Mouse (Mus musculus): ENCODE results near the gene Ssc5d.

Gene Ssc5d

DNA sequence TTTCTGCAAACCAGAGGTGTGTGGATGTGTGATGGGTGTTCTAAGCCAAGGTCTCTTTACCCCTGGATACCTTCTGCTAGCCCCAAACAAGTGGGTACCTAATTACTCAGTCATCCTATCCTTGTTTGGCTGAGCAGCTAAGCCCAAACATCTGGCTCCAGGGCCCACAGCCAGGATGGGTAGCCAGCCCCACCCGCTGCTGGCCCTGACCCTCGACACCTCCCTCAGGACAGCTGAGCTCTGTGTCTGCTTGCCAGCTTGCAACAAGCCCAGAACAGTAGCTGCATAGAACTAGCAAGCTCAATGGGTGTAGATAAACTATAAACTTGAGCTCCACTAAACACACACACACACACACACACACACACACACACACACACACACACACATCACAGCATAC lies 22.3 kb downstream of the Ssc5d start:
- DNase-seq (ENCODE audit: extremely low read depth, low read depth): no peak

- DNase-seq (ENCODE audit: extremely low read depth, low read depth): no peak
Measured at GRCm38 (mm10) chr7:4948386-4948785, 22.8 kb downstream of the Ssc5d start.

- no peak for DNase-seq (ENCODE audit: extremely low read depth, low read depth)
Measured at GRCm38 (mm10) chr7:4950561-4951342, 25.2 kb downstream of the Ssc5d start.

DNA sequence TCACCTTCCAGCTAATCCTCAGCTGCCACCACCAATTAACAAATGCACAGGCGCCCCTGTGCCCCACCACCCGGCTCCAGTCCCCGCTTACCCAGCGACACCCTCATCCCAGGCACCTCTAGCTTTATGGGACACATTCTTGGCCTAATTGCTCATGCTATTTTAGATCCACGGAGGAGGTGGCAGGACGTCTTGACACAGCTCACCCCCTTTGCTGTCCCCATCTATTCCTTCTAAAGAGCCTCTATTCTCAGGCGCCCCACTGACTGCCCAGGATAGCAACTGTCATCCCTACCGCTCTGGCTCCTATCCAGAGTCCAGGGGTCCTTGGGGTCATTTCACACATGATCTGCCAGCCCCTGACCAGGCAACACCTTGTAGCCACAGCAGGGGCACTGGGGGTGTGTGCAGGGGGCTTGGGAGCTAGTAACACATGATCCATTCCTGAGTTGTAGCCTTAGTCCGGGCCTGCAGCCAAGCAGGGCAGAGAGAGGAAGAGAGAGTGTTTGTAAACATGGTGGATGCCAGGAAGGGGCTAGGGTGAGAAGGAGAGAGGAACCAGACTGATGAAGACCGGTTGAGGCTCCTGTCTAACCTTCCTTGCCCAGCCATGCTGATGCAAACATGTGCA lies 28.3 kb downstream of the Ssc5d start:
- DNase-seq (ENCODE audit: extremely low read depth, low read depth): no peak

- DNase-seq (ENCODE audit: extremely low read depth, low read depth): no peak
Measured at GRCm38 (mm10) chr7:4957361-4957760, 31.8 kb downstream of the Ssc5d start.

DNA sequence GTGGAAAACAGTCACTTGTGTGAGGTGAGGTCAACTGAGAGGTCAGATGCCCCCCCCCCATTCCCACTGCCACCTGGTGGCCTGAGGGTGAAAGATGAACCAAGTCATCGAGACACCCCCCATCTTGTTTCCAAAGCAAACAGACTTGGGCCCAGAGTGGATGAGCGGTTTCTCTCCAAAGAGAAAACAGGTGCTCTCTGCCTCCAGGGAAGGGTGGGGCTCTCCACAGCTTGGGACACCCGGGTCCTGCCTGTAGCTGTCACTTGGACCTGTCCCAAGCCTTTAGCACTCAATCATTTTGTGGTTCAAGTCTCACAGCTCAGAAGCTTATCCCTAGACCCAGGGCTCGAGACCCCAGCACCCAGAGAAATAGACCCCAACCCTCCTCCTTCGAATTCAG lies 37.9 kb downstream of the Ssc5d start:
- DNase-seq (ENCODE audit: extremely low read depth, low read depth): no peak

DNA sequence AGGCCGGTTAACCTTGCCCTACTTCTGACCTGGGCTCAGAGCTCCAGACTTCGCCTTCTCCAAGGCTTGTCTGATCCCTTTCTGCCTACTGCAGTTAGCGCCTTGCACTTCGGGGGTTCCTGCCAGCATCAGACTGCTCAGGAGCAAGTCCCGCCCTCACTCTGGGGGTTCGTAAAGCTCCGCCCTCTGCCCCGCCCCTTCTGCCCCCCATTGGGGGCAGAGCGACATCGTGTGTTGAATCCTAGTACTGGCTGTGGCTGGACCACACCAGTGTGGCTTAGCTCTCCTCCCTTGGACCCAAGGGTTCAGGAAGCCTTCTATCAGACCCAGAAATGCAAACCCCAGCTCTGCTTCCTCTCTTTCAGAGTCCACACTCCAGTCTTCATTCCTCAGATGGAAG lies 38.7 kb downstream of the Ssc5d start, which contains the start of gene Sbk2:
TSS of gene Sbk2 (minus strand) at position 135 of the 400 bp plus-strand sequence.
- DNase-seq (ENCODE audit: extremely low read depth, low read depth): no peak

GRCm38 (mm10) chr7:4964988-4965387 lies 39.4 kb downstream of the Ssc5d start:
- DNase-seq (ENCODE audit: extremely low read depth, low read depth): no peak

GRCm38 (mm10) chr7:4971068-4971467 lies 45.5 kb downstream of the Ssc5d start, which contains the start of gene Sbk3:
Gene Sbk3 (minus strand): TSS chr7:4971168.
- DNase-seq (ENCODE audit: extremely low read depth, low read depth): no peak

- no peak for DNase-seq (ENCODE audit: extremely low read depth, low read depth)
Measured at GRCm38 (mm10) chr7:4971710-4972109, 46.1 kb downstream of the Ssc5d start.

- no peak for DNase-seq (ENCODE audit: extremely low read depth, low read depth)
Measured at GRCm38 (mm10) chr7:4972321-4973047, 46.9 kb downstream of the Ssc5d start.

GRCm38 (mm10) chr7:4975455-4975854 lies 49.9 kb downstream of the Ssc5d start:
- no peak for DNase-seq (ENCODE audit: extremely low read depth, low read depth)

DNA sequence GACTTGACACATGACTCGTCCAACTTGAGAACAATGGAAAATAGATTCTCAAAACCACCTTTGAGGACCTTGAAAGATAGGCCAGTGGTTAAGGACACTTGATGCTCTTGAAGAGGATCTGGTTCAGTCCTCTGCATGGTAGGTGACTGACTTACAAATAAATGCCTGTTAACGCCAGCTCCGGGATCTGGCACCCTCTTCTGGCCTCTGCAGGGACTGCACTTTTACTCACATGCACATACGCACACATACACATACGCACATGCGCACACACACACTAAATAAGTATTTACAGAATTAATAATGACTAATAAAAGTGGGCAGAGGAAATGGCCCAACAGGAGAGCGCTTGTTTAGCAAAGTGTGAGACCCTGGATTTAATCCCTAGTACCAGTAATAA lies 51.2 kb downstream of the Ssc5d start:
- no peak for DNase-seq (ENCODE audit: extremely low read depth, low read depth)

DNA sequence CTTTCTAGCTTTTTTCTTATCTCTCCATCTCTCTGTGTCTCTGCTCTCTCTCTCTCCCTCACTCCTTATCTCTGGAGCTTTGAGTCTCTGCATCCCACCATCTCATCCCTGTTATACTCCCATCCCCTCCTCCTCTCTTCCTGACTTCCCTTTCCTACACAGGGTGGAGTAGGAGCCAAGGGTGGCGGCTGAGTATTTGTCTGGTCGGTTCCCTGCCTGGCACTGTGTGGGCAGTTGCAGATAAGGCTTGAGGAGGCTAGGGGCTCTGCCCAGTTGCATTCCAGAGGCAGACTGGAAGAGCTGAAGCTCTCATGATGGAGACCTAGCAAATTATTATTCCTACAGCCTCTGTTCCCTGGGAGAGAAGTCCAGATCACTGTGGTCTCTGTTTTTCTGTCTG lies 62.7 kb downstream of the Ssc5d start:
- DNase-seq (ENCODE audit: extremely low read depth, low read depth): no peak

- no peak for DNase-seq (ENCODE audit: extremely low read depth, low read depth)
Measured at GRCm38 (mm10) chr7:4993347-4993998, 67.9 kb downstream of the Ssc5d start.

- no peak for DNase-seq (ENCODE audit: extremely low read depth, low read depth)
Measured at GRCm38 (mm10) chr7:4993999-4994788, 68.6 kb downstream of the Ssc5d start.
